Mouse (Mus musculus): ENCODE measurements around the gene Jup.

DNA sequence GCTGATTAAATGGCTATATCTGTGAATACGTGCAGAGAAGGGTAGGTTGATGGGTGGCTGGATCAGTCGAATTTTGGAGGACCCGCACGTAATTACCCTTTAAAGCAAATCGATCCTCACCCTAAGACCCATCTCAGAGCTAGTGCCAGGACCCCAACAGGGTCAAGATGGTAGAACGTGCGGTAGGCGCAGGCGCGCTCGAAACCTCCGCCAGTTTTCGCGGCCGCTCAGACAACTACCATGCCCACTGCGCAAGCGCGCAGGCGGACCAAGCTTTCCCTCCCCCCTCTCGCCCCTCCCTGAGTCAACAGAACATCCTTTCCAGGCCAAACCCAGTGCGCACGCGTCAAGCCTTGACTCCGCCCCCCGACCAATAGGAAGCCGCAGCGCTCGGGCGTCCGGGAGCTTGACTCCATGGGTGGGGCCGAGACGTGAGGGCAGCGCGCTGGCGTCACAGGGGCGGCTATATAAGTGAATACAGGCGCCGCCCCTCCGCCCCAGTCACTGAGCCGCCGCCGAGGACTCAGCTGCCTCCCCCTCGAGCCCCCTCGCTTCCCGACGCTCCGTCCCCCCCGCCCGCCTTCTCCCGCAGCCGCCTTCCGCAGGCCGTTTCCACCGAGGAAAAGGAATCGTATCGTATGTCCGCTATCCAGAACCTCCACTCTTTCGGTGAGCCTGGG, 77.9 kb downstream of the Jup start, which contains the start of gene Eif1:
- no peak for TF ChIP-seq CTCF (IDR thresholded peaks at IDR 0.05; ENCODE audit: low read depth)
- no peak for TF ChIP-seq EP300 (optimal IDR thresholded peaks at IDR 0.05)
